Mouse (Mus musculus): ENCODE data around the gene Olfr684. TPM values are rescaled to one million over a fixed set of nuclear protein-coding genes. Genes with fewer than 3 reads are reported as not detected.

The Olfr684 gene
- not detected for total RNA-seq (2021)
- long read RNA-seq, experiment 1, result 0 reads
- long read RNA-seq, experiment 2, result 0 reads

DNA sequence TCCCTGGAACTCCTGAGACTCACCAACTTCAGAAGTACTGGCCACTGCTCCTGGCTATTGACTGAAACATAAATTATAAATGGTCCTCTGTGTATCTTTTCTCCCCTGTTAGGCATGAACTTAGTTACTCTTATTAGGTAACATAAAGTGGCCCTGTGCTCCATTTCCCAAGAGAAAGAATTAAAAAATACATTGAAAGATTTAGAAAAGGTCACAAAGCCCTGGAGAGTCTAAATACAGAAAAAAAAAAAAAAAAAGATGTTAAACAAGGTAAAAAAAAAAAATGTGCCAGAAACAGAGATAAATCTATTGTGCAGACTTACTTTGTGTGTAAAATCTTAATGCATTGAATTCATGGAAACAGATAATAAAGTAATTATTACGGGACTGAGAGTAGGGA, at the start of gene Olfr684:
Olfr684 (minus strand) TSS at position 101 of the 400 bp plus-strand sequence.
- DNase-seq (ENCODE audit: low spot score in 2 of 2), result no peak

DNA sequence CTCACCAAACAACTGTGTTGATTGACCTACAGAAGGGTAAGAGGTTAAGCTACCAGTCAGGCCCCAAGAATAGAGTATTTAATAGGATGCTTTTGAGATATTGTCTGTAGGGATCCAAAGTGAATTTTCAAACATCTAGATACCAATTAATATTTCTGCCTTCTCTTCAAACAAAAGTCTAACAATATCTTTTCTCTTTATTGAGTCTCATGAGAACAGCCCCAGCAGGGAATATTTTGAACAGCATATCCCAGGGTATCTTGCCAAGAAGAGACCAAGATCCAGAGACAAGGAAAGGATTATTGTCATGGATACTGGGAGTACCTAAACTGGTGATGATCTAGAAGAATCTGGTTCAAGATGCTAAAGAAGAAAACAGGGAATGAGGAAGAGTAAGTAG, 43.9 kb upstream of the Olfr684 start, which contains the start of gene Olfr686:
Olfr686 (minus strand) TSS at position 101 of the 400 bp plus-strand sequence.
- DNase-seq (ENCODE audit: low spot score in 2 of 2), result no peak

DNA sequence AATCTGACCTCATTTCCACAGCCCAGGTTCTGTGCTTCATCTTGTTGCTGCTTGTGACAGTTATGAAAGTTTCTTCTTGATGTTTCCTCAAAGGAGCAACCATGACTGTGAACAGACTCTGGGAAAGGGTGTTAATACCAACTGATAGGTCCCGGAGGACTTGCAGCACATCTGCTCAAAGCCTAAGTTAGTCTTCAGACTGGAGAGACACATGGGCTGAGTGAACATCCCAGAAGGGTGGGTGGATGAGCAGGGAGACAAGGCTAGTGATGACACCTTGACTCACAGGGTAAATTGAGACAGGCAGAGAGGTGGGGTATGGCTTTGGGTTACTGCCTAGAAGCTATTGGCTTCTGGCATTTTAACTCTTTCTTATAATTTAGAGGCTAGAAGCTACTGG, 22.5 kb upstream of the Olfr684 start, which contains the start of gene Olfr685:
Olfr685 (minus strand) TSS at position 101 of the 400 bp plus-strand sequence.
- no peak for DNase-seq (ENCODE audit: low spot score in 2 of 2)

- DNase-seq (ENCODE audit: low spot score in 2 of 2), result peak; percentile 12 to 33
These were observed 7.3 kb upstream of the Olfr684 start for GRCm38 (mm10) chr7:105170773-105171172.

DNA sequence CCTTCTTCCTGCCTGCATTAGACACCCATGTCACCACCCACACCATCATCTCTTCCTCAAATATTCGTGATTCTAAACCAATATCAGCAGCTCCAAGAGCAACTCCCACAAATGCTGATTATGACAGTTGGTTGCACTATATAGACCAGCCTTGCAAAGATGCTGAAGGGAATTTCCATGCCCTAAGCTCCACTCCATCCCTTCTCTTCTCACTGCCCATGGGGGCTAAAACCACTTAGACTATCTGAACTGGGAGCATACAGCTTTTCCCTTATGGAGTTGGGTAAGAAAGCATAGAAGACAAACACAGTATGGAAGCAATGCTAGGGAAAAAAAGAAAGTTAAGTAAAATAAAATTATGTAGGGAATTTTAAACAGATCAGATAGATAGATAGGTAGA, 16.5 kb downstream of the Olfr684 start, which contains the start of gene Olfr683:
Olfr683 (minus strand) TSS at position 101 of the 400 bp plus-strand sequence.
- DNase-seq (ENCODE audit: low spot score in 2 of 2), result no peak

DNA sequence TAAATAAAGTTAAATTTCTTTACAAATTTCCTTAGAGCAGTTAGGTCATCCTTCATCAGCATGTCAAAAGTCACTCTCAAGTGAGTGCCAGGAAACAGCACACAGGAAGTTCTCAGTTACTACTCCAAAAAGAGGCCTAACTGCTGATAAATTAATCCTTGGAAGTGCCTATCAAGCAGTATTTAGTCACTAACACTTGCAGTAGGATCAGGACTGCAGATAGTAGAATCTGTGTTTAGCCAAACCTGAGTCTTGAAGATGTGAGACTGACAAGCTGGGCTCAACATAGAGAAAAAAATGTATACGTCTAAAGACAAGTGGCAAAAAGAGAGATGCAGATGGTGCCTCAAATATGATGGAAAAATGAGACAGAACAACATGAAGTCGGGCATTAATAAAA, 22.2 kb downstream of the Olfr684 start:
- no peak for DNase-seq (ENCODE audit: low spot score in 2 of 2)

GRCm38 (mm10) chr7:105116536-105116935, 46.9 kb downstream of the Olfr684 start, which contains the start of gene Olfr681:
Olfr681 (plus strand) TSS chr7:105116836.
- DNase-seq (ENCODE audit: low spot score in 2 of 2), result no peak

Other genes with a start within 250 kb of the Olfr684 start
- gene Olfr667, start 242.2 kb downstream of the Olfr684 start, total RNA-seq (2021), result not detected
- not detected for gene Olfr668, start 235.6 kb downstream of the Olfr684 start, total RNA-seq (2021)
- gene Olfr669, start 229.4 kb downstream of the Olfr684 start, total RNA-seq (2021), result not detected
- gene Olfr670, start 201.0 kb downstream of the Olfr684 start, total RNA-seq (2021), result not detected
- not detected for gene Olfr671, start 184.5 kb downstream of the Olfr684 start, total RNA-seq (2021)
- gene Olfr672, start 161.6 kb downstream of the Olfr684 start, total RNA-seq (2021), result not detected
- not detected for gene Olfr675, start 135.2 kb downstream of the Olfr684 start, total RNA-seq (2021)
- gene Olfr676, start 131.0 kb downstream of the Olfr684 start, total RNA-seq (2021), result not detected
- not detected for gene Olfr677, start 112.3 kb downstream of the Olfr684 start, total RNA-seq (2021)
- not detected for gene Olfr678, start 99.2 kb downstream of the Olfr684 start, total RNA-seq (2021)
- not detected for gene Olfr679, start 82.4 kb downstream of the Olfr684 start, total RNA-seq (2021)
- not detected for gene Olfr680-ps1, start 70.8 kb downstream of the Olfr684 start, total RNA-seq (2021)
- gene Olfr681, start 46.8 kb downstream of the Olfr684 start, total RNA-seq (2021), result not detected
- gene Olfr683, start 16.6 kb downstream of the Olfr684 start, total RNA-seq (2021), result not detected
- not detected for gene Olfr685, start 22.4 kb upstream of the Olfr684 start, total RNA-seq (2021)
- not detected for gene Olfr686, start 43.8 kb upstream of the Olfr684 start, total RNA-seq (2021)
- gene Olfr688, start 124.4 kb upstream of the Olfr684 start, total RNA-seq (2021), result not detected
- not detected for gene Olfr689, start 147.5 kb upstream of the Olfr684 start, total RNA-seq (2021)
- gene Olfr690, start 170.5 kb upstream of the Olfr684 start, total RNA-seq (2021), result 1 to 10 TPM in 1 of 2 experiments, under 1 TPM in 1; 0.98 to 1.3 TPM
- gene Olfr691, start 178.6 kb upstream of the Olfr684 start, total RNA-seq (2021), result under 1 TPM; 0.56 to 0.98 TPM
- not detected for gene Olfr692, start 204.6 kb upstream of the Olfr684 start, total RNA-seq (2021)
- gene Gm5901, start 211.4 kb upstream of the Olfr684 start, total RNA-seq (2021), result not detected
- gene Fam160a2, start 236.4 kb upstream of the Olfr684 start, total RNA-seq (2021), result 10 to 100 TPM; 70.5 to 72.2 TPM
- 1 to 10 TPM; 1.1 to 1.2 TPM for gene Cnga4, start 240.9 kb upstream of the Olfr684 start, total RNA-seq (2021)